Comparison of ENCODE assay signal across 26 mouse cellular contexts in genomic region chr5:115686716-115687115, GRCm38 (mm10). TPM values are rescaled to one million over a fixed set of nuclear protein-coding genes. Genes with fewer than 3 reads are reported as not detected.
DNase-seq lines count a peak whose midpoint lies in the region; TF ChIP-seq lines count a peak whose summit lies in the region.
"Had no signal": no experiment of that assay in that cellular context is flagged by ENCODE, and none has a peak within 500 bp of the region (broad histone marks: within the 10 kb centered on the region; RNA-seq: fewer than 3 reads in every experiment).

No protein-coding gene starts in this region.

- no peaks in the 10 kb centered on the region for H3K36me3 ChIP-seq in kidney, adult 2 months (ENCODE audit: control insufficient read depth, insufficient read depth, low read length)
- H3K36me3 ChIP-seq in limb, embryonic 10.5 days: no peaks in the 10 kb centered on the region
- H3K36me3 ChIP-seq: embryonic facial prominence, embryonic 10.5 days; embryonic facial prominence, embryonic 13.5 days; forebrain, embryonic 12.5 days; forebrain, embryonic 15.5 days; G1E; hindbrain, embryonic 10.5 days; hindbrain, embryonic 13.5 days had no signal

- H3K27me3 ChIP-seq in kidney, adult 2 months (replicated peaks; ENCODE audit: control insufficient read depth, insufficient read depth, low read length): no peaks in the 10 kb centered on the region
- no peaks in the 10 kb centered on the region for H3K27me3 ChIP-seq in limb, embryonic 10.5 days (ENCODE audit: low read depth, poor library complexity, severe bottlenecking)
- H3K27me3 ChIP-seq: embryonic facial prominence, embryonic 13.5 days; forebrain, embryonic 12.5 days; forebrain, embryonic 15.5 days; hindbrain, embryonic 13.5 days; Patski had no signal

- TF ChIP-seq POLR2A in kidney, adult 2 months (IDR thresholded peaks at IDR 0.05; ENCODE audit: low read depth, low read length): no peak

- 0 out of 2 replicates have a peak, but pooled peaks cover 3% of the 10 kb centered on the region for H3K4me1 ChIP-seq in kidney, adult 2 months (ENCODE audit: control insufficient read depth, insufficient read depth, low read length)
- no peaks in the 10 kb centered on the region for H3K4me1 ChIP-seq in limb, embryonic 10.5 days
- H3K4me1 ChIP-seq: forebrain, embryonic 15.5 days had no signal

- H3K4me3 ChIP-seq in kidney, adult 2 months (ENCODE audit: insufficient read depth, low read depth, low read length): no peak overlapping the region
- H3K4me3 ChIP-seq in limb, embryonic 10.5 days: no peak overlapping the region
- H3K4me3 ChIP-seq: embryonic facial prominence, embryonic 10.5 days; embryonic facial prominence, embryonic 13.5 days; erythroblast, embryonic 14.5 days; forebrain, embryonic 12.5 days; forebrain, embryonic 15.5 days; hindbrain, embryonic 10.5 days; hindbrain, embryonic 13.5 days had no signal

- no peaks in the 10 kb centered on the region for H3K9me3 ChIP-seq in limb, embryonic 10.5 days (replicated peaks)
- H3K9me3 ChIP-seq: embryonic facial prominence, embryonic 10.5 days; embryonic facial prominence, embryonic 13.5 days; forebrain, embryonic 12.5 days; forebrain, embryonic 15.5 days; G1E; hindbrain, embryonic 10.5 days; hindbrain, embryonic 13.5 days had no signal

- TF ChIP-seq CTCF in kidney, adult 2 months (conservative IDR thresholded peaks at IDR 0.05; ENCODE audit: insufficient read depth, insufficient read length, low read depth, low read length): no peak

- 50% methylated on average over 7 of the region's 7 CpGs for WGBS in kidney, adult 2 months
- 68% methylated on average over 7 of the region's 7 CpGs for whole genome bisulfite sequencing in limb, embryonic 10.5 days

- H3K27ac ChIP-seq in kidney, adult 2 months (ENCODE audit: insufficient read depth, low read depth, low read length): no peak overlapping the region
- no peak overlapping the region for H3K27ac ChIP-seq in limb, embryonic 10.5 days
- H3K27ac ChIP-seq: embryonic facial prominence, embryonic 10.5 days; embryonic facial prominence, embryonic 13.5 days; forebrain, embryonic 12.5 days; forebrain, embryonic 15.5 days; hindbrain, embryonic 10.5 days; hindbrain, embryonic 13.5 days had no signal

- DNase-seq in kidney, adult 2 months: peak; percentile 36
- no peak for DNase-seq in kidney, postnatal 10 days
- peak; percentile 81 for DNase-seq in retina, adult 2 months (ENCODE audit: low read depth, low spot score)
- DNase-seq in retina, embryonic 14.5 days (ENCODE audit: low spot score): no peak
- DNase-seq in limb, embryonic 10.5 days (ENCODE audit: low spot score): peak; percentile 2
- DNase-seq in adrenal gland, adult 2 months: no peak
- no peak for DNase-seq in right cerebral cortex, postnatal 14 days
- DNase-seq: adrenal gland, postnatal 14 days; B cell, adult 2 months; cerebellum, adult 11-12 months; cerebellum, adult 8-10 months; cerebellum, postnatal 10 days; cerebellum, postnatal 36 days; embryo, embryonic 11 days; gastrocnemius, postnatal 10 days; gastrocnemius, postnatal 36 days; heart, postnatal 36 days had no signal

RNA-seq across cellular contexts. Expression of gene Bicdl1, which starts 44.7 kb away (rescaled TPM):
- polyA plus RNA-seq in kidney, adult 2 months (2012; rRNA removed): 55.9 and 67.5 TPM in 2 replicates
- polyA plus RNA-seq in limb, embryonic 10.5 days (2016; fragmentation: Nextera tagmentation; extraction: Ambion mirVana): 7.1 and 8.3 TPM in 2 replicates
- 10 to 100 TPM in 1 of 2 experiments, 1 to 10 TPM in 1; 5.4 to 13.2 TPM for total RNA-seq in adrenal gland, adult 2 months (2021)
- 23.7 and 25.3 TPM in 2 replicates for polyA plus RNA-seq in adrenal gland, adult 2 months (2012; rRNA removed)

RNA-seq across cellular contexts. Expression of gene Rab35, which starts 55.0 kb away (rescaled TPM):
- 50.3 and 52.5 TPM in 2 replicates for polyA plus RNA-seq in kidney, adult 2 months (2012; rRNA removed)
- 14.9 and 15.4 TPM in 2 replicates for polyA plus RNA-seq in limb, embryonic 10.5 days (2016; fragmentation: Nextera tagmentation; extraction: Ambion mirVana)
- 10 to 100 TPM; 64.2 to 66.2 TPM for total RNA-seq in adrenal gland, adult 2 months (2021)
- 65.8 and 73.8 TPM in 2 replicates for polyA plus RNA-seq in adrenal gland, adult 2 months (2012; rRNA removed)

Comparison
In these comparisons a context has a peak if more than half of its experiments do, and no peak if none do; other contexts are left out.
1. DNase-seq: peak in kidney, adult 2 months (single experiment), retina, adult 2 months (single experiment) and limb, embryonic 10.5 days (single experiment); none in kidney, postnatal 10 days (single experiment), retina, embryonic 14.5 days (single experiment), adrenal gland, adult 2 months (single experiment) and right cerebral cortex, postnatal 14 days (single experiment).